Mouse (Mus musculus) midbrain, embryonic 11.5 days (tissue): ENCODE measurements around the gene Sgpl1. TPM values are rescaled to one million over a fixed set of nuclear protein-coding genes. Genes with fewer than 3 reads are reported as not detected.
"Not testable (repeated sequence)": the region's sequence is repeated elsewhere in the genome, so short reads cannot be mapped to it uniquely, and the experiment has no call there.

ENCODE experiments used
- ATAC-seq: fragments of 200-750 bp; cut with Nextera tagmentation; 2 replicates; pipeline ENCODE4 v1.8.0; 2017; ENCODE audit warnings: moderate TSS enrichment, moderate library complexity; ENCODE audit not compliant: low FRiP score
- DNase-seq: peaks from one replicate; pipeline ENCODE4 v3.0.0; 2015; ENCODE audit warnings: low spot score; ENCODE audit errors: missing footprints
- H3K27ac ChIP-seq: fragments of 300-500 bp; sonication (generic); 2 replicates; pipeline ENCODE4 v1.5.1; 2014; ENCODE audit warnings: low read depth, low read length
- H3K27me3 ChIP-seq: fragments of 300-500 bp; sonication (generic); 2 replicates; pipeline ENCODE4 v1.6.1; 2014; ENCODE audit warnings: mild to moderate bottlenecking, low read length, moderate library complexity, mixed read lengths; ENCODE audit not compliant: control insufficient read depth, insufficient read depth
- H3K36me3 ChIP-seq: fragments of 300-500 bp; sonication (generic); 2 replicates; pipeline ENCODE4 v1.6.1; 2014; ENCODE audit warnings: mild to moderate bottlenecking, low read length, moderate library complexity, mixed read lengths; ENCODE audit not compliant: control insufficient read depth, insufficient read depth
- H3K4me1 ChIP-seq: fragments of 300-500 bp; sonication (generic); 2 replicates; pipeline ENCODE4 v1.6.1; 2014; ENCODE audit warnings: low read length; ENCODE audit not compliant: control insufficient read depth, insufficient read depth
- H3K4me2 ChIP-seq: fragments of 300-500 bp; sonication (generic); 2 replicates; pipeline ENCODE4 v1.6.1; 2014; ENCODE audit warnings: mild to moderate bottlenecking, moderate library complexity
- H3K4me3 ChIP-seq: fragments of 300-500 bp; sonication (generic); 2 replicates; pipeline ENCODE4 v1.5.1; 2014; ENCODE audit warnings: low read depth, low read length
- H3K9ac ChIP-seq: fragments of 300-500 bp; sonication (generic); 2 replicates; pipeline ENCODE4 v1.6.1; 2014; ENCODE audit warnings: low read length
- H3K9me3 ChIP-seq: fragments of 300-500 bp; sonication (generic); 2 replicates; pipeline ENCODE4 v1.6.1; 2016; ENCODE audit warnings: low read length; ENCODE audit not compliant: control insufficient read depth
- WGBS: fragments of 180-500 bp; shearing (Covaris S2); extraction: QIAGEN DNeasy Blood & Tissue Kit; methylation state at CpG from one replicate; pipeline ENCODE4 v1.1.7; 2014; 5-methylcytosine and 5-hydroxymethylcytosine counted together
- polyA plus RNA-seq: library from polyadenylated mRNA; unstranded; fragments of >200 nt; fragmentation: Nextera tagmentation; extraction: Ambion mirVana; gene quantifications from 2 replicates; pipeline ENCODE4 v1.2.1, GENCODE M21; 2014

Sgpl1 gene
- polyA plus RNA-seq, 1 experiment from 2014 or later = 78.0 TPM

- H3K27me3 ChIP-seq = no peaks in the 10 kb centered on the region
- ATAC-seq (no peak), DNase-seq (no peak)
- no peak overlapping the region for H3K4me2 ChIP-seq
- no peak overlapping the region for H3K4me3 ChIP-seq
- no peak overlapping the region for H3K27ac ChIP-seq
- H3K9me3 ChIP-seq = no peaks in the 10 kb centered on the region
- no peak overlapping the region for H3K9ac ChIP-seq
- 0 out of 2 replicates have a peak, but pooled peaks cover 2% of the 10 kb centered on the region for H3K36me3 ChIP-seq
- 93% methylated on average over 3 of the region's 3 CpGs for WGBS
- no peaks in the 10 kb centered on the region for H3K4me1 ChIP-seq
Observed at GRCm38 (mm10) chr10:61123276-61123913, 24.1 kb downstream of the Sgpl1 start.

DNA sequence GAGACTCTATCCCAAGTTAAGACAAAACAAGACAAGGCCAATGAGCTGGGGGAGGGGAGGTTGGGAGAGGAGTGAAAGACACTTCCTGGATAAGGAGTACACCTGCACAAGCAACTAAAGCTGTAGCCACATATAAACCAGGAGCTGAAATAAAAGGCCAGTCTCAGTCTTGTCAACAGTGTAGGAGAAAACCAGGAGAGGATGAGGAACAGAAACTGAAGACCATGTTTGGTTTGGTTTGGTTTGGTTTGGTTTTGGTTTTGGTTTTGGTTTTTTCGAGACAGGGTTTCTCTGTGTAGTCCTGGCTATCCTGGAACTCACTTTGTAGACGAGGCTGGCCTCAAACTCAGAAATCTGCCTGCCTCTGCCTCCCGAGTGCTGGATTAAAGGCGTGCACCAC is 25.8 kb downstream of the Sgpl1 start:
- H3K4me2 ChIP-seq, ATAC-seq, H3K9me3 ChIP-seq, H3K27me3 ChIP-seq, H3K27ac ChIP-seq, H3K4me3 ChIP-seq, H3K9ac ChIP-seq, H3K36me3 ChIP-seq, DNase-seq, H3K4me1 ChIP-seq: not testable (repeated sequence)
- WGBS = 88% methylated on average over 4 of the region's 4 CpGs

DNA sequence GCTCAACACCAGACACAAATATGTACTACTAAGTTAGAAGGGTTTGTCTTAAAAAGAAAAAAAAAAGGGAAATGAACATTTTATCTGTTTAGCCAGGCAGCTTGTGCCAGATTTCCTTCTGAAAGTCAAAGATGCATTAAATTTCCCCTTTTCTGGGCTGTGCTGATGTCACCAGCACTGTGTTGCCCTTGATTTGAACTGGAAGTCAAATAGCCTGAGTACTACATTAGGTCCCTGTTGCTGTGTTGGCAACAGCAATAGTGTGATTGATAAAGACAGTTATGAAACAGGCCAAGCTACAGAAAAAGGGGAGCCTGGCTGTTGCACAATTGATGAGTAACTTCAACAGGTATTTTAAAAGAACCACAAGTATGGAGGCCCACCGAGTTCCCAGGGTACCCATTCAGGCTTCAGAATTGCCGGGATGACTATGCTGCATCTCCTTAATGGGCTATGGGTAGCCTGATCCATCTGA is 33.2 kb downstream of the Sgpl1 start:
- ATAC-seq (no peak), DNase-seq (no peak)
- Histone ChIP-seq H3K27ac (no peak overlapping the region), H3K4me1 (no peaks in the 10 kb centered on the region), H3K27me3 (no peaks in the 10 kb centered on the region), H3K36me3 (peaks cover 5% of the 10 kb centered on the region), H3K4me3 (no peak overlapping the region), H3K9me3 (no peaks in the 10 kb centered on the region), H3K4me2 (no peak overlapping the region), H3K9ac (no peak overlapping the region)
- 93% methylated on average over 2 of the region's 2 CpGs for WGBS

DNA sequence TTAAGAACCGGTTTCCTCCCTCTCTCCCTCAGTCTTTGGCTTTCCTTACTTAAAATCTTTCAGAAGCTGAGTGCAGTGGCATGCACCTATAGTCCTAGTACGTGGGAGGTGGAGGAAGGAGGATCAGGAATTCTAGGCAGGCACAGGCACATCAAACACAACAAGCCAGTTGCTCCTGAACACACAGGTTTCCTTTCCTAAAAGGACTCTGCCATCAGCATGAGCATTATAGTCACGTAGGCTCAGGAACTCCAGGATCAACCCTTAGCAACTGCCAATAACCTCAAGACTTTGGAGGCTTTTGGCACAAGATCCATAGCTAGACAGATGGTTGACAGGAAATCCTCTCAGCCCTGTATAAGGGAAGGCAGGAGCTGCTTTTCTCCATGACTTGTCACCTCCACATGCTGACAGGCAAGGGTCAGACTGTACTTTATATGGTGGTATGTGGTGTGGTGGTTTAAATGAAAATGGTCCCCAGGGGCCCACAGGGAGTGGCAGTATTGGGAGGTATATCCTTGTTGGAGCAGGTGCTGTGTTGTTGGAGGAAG is 43.9 kb downstream of the Sgpl1 start:
- H3K36me3 ChIP-seq = peaks cover 19% of the 10 kb centered on the region
- no peak for ATAC-seq
- DNase-seq = peak; percentile 74
- no peaks in the 10 kb centered on the region for H3K27me3 ChIP-seq
- H3K4me2 ChIP-seq = no peak overlapping the region
- 91% methylated on average over 3 of the region's 3 CpGs for WGBS
- no peak overlapping the region for H3K4me3 ChIP-seq
- no peak overlapping the region for H3K27ac ChIP-seq
- H3K9ac ChIP-seq = no peak overlapping the region
- H3K9me3 ChIP-seq = no peaks in the 10 kb centered on the region
- H3K4me1 ChIP-seq = no peaks in the 10 kb centered on the region

DNA sequence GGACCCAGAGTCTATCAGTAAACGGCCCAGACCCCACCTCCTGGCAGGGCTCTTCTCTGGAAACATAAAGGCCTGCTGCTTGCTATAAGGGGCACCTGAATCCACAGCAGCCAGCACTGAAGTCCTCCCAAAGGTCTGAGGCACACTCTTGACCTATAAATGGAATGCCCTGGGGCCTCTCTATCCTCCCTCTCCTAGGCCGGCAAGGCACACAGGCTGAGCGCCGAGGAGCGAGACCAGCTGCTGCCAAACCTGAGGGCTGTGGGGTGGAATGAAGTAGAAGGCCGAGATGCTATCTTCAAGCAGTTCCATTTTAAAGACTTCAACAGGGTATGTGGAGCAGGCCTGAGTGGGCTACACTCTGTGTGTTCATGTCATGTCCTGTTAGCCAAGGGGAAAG is 55.6 kb downstream of the Sgpl1 start:
- Histone ChIP-seq H3K9ac (no peak overlapping the region), H3K27me3 (no peaks in the 10 kb centered on the region), H3K36me3 (no peaks in the 10 kb centered on the region), H3K27ac (no peak overlapping the region), H3K4me2 (no peak overlapping the region), H3K4me1 (peaks cover 7% of the 10 kb centered on the region), H3K4me3 (no peak overlapping the region), H3K9me3 (no peaks in the 10 kb centered on the region)
- DNase-seq = peak; percentile 68
- 82% methylated on average over 6 of the region's 6 CpGs for WGBS
- no peak for ATAC-seq

- H3K4me3 ChIP-seq = peak within 1 kb of the TSS; percentile 36
- H3K4me2 ChIP-seq = peak within 1 kb of the TSS; percentile 73
- H3K9me3 ChIP-seq = no peaks in the 10 kb centered on the region
- peak within 1 kb of the TSS; percentile 83 for H3K9ac ChIP-seq
- WGBS = 12% methylated on average over 33 of the region's 33 CpGs
- DNase-seq (peak; percentile 93), ATAC-seq (peak; percentile 76)
- no peak within 1 kb of the TSS for H3K27ac ChIP-seq
- peaks cover 7% of the 10 kb centered on the region for H3K4me1 ChIP-seq
- no peaks in the 10 kb centered on the region for H3K36me3 ChIP-seq
- no peaks in the 10 kb centered on the region for H3K27me3 ChIP-seq
Observed at GRCm38 (mm10) chr10:61089170-61090142, 58.0 kb downstream of the Sgpl1 start, which contains the start of gene Pcbd1. Pcbd1 (plus strand) TSS chr10:61089331.

GRCm38 (mm10) chr10:61088468-61088867 is 59.0 kb downstream of the Sgpl1 start:
- DNase-seq = no peak

DNA sequence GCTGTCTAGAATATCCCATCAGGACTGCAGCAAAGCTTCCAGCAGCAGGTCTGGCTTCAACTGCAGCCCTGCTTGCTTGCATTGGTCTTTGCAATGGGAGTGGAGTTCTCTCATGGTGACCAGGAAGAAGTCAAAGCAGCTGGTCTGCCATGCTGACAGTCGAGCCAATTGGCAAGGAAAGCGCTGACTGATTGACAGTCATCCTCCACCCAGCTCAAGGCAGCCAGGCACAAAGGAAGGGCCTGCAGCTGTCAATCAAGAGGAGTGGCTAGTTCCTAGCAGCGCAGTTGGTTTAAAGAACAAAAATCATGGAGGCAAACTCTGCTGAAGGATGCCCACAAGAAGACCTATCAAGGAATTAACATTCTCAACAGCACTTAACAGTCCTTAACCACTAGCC is 61.0 kb downstream of the Sgpl1 start:
- no peak overlapping the region for H3K4me3 ChIP-seq
- no peak overlapping the region for H3K9ac ChIP-seq

More at GRCm38 (mm10) chr10:61088468-61088867, 59.0 kb downstream of the Sgpl1 start:
- Histone ChIP-seq H3K9ac (no peak overlapping the region), H3K27ac (no peak overlapping the region), H3K4me3 (no peak overlapping the region), H3K9me3 (no peaks in the 10 kb centered on the region), H3K4me2 (no peak overlapping the region), H3K27me3 (no peaks in the 10 kb centered on the region), H3K4me1 (peaks cover 7% of the 10 kb centered on the region), H3K36me3 (no peaks in the 10 kb centered on the region)
- 95% methylated on average over 3 of the region's 3 CpGs for WGBS
- no peak for ATAC-seq

More for the DNA sequence above, 61.0 kb downstream of the Sgpl1 start:
- peak; percentile 45; the same call in 1 of the 2 replicates for ATAC-seq
- WGBS = 34% methylated on average over 3 of the region's 3 CpGs
- H3K4me2 ChIP-seq = no peak overlapping the region
- H3K27ac ChIP-seq = no peak overlapping the region
- no peak for DNase-seq
- H3K27me3 ChIP-seq = no peaks in the 10 kb centered on the region
- H3K9me3 ChIP-seq = no peaks in the 10 kb centered on the region
- no peaks in the 10 kb centered on the region for H3K36me3 ChIP-seq
- peaks cover 7% of the 10 kb centered on the region for H3K4me1 ChIP-seq
